Mouse (Mus musculus) heart, adult 2 months (tissue): ENCODE measurements around the gene Slc25a48.

Source experiments
- CTCF ChIP-seq: fragments of 200-600 bp; IDR thresholded peaks from 2 replicates; pipeline ENCODE4 v1.8.1; 2022; ENCODE audit warnings: antibody characterized with exemption, mild to moderate bottlenecking, moderate library complexity
- POLR2A ChIP-seq: fragments of 200-500 bp; IDR thresholded peaks from 2 replicates; pipeline ENCODE4 v1.6.1; 2011; ENCODE audit warnings: mild to moderate bottlenecking, low read depth, low read length, control low read depth; ENCODE audit not compliant: insufficient read depth

GRCm38 (mm10) chr13:56476790-56477189 lies 38.6 kb downstream of the Slc25a48 start:
- TF ChIP-seq POLR2A (no peak), CTCF (no peak)
